In genomic region chr10:84365166-84365865, GRCm38 (mm10) we compare ENCODE assay signal across 17 mouse cellular contexts.
DNase-seq lines count a peak whose midpoint lies in the region; ATAC-seq and TF ChIP-seq lines count a peak whose summit lies in the region.
"Had no signal": no experiment of that assay in that cellular context is flagged by ENCODE, and none has a peak within 500 bp of the region (broad histone marks: within the 10 kb centered on the region; RNA-seq: fewer than 3 reads in every experiment).

No protein-coding gene starts in this region.

- peak; percentile 61 for TF ChIP-seq EP300 in lung, postnatal 0 days (IDR thresholded peaks at IDR 0.05)

- no peaks in the 10 kb centered on the region for H3K9me3 ChIP-seq in kidney, postnatal 0 days (replicated peaks; ENCODE audit: low read length)
- H3K9me3 ChIP-seq in kidney, embryonic 15.5 days (replicated peaks), result no peaks in the 10 kb centered on the region
- H3K9me3 ChIP-seq in lung, postnatal 0 days (ENCODE audit: low read length), result no peaks in the 10 kb centered on the region
- H3K9me3 ChIP-seq: forebrain, embryonic 13.5 days; limb, embryonic 15.5 days; midbrain, embryonic 15.5 days; neural tube, embryonic 12.5 days had no signal

- TF ChIP-seq CTCF in kidney, postnatal 0 days (IDR thresholded peaks at IDR 0.05; ENCODE audit: low read depth), result no peak
- TF ChIP-seq CTCF in lung, postnatal 0 days (IDR thresholded peaks at IDR 0.05), result no peak

- H3K4me2 ChIP-seq in kidney, postnatal 0 days (ENCODE audit: low read length), result no peak overlapping the region
- no peak overlapping the region for H3K4me2 ChIP-seq in kidney, embryonic 15.5 days
- H3K4me2 ChIP-seq in lung, postnatal 0 days (replicated peaks; ENCODE audit: low read depth, low read length), result no peak overlapping the region
- H3K4me2 ChIP-seq: forebrain, embryonic 13.5 days; limb, embryonic 15.5 days; midbrain, embryonic 15.5 days; neural tube, embryonic 12.5 days had no signal

- WGBS in kidney, postnatal 0 days, result 60% methylated on average over 7 of the region's 7 CpGs
- 69% methylated on average over 7 of the region's 7 CpGs for WGBS in kidney, embryonic 15.5 days
- WGBS in lung, postnatal 0 days, result 34% methylated on average over 7 of the region's 7 CpGs

- DNase-seq in adrenal gland, adult (ENCODE audit: inconsistent age in 2 of 2, low spot score in 1 of 2), result peak; percentile 32 to 72
- DNase-seq in adrenal gland, postnatal 25 days, result no peak
- DNase-seq in kidney, postnatal 0 days (ENCODE audit: low spot score), result peak; percentile 38
- DNase-seq in adrenal gland, postnatal 14 days, result peak; percentile 37
- DNase-seq in lung, postnatal 0 days (ENCODE audit: low spot score), result peak; percentile 92
- no peak for DNase-seq in right cerebral cortex, adult 2 months (ENCODE audit: low spot score in 2 of 2)
- no peak for DNase-seq in layer of hippocampus, postnatal 10 days (ENCODE audit: low spot score in 2 of 2)
- DNase-seq: cerebellum, adult 2 months; heart, postnatal 36 days; thymus, postnatal 14 days had no signal

- H3K36me3 ChIP-seq in kidney, postnatal 0 days (ENCODE audit: insufficient read depth, low read length), result no peaks in the 10 kb centered on the region
- H3K36me3 ChIP-seq in kidney, embryonic 15.5 days, result no peaks in the 10 kb centered on the region
- no peaks in the 10 kb centered on the region for H3K36me3 ChIP-seq in lung, postnatal 0 days (ENCODE audit: insufficient read depth, low read length)
- H3K36me3 ChIP-seq: midbrain, embryonic 15.5 days had no signal

- no peak for ATAC-seq in kidney, postnatal 0 days (replicated peaks; ENCODE audit: low FRiP score, low read depth)
- ATAC-seq in kidney, embryonic 15.5 days (replicated peaks; ENCODE audit: low FRiP score), result no peak
- ATAC-seq in lung, postnatal 0 days, result peak; percentile 90
- ATAC-seq: forebrain, embryonic 13.5 days; hindbrain, postnatal 0 days; midbrain, embryonic 15.5 days had no signal

- H3K9ac ChIP-seq in kidney, postnatal 0 days (ENCODE audit: low read depth, low read length), result no peak overlapping the region
- no peak overlapping the region for H3K9ac ChIP-seq in kidney, embryonic 15.5 days
- no peak overlapping the region for H3K9ac ChIP-seq in lung, postnatal 0 days (replicated peaks; ENCODE audit: low read depth)
- H3K9ac ChIP-seq: forebrain, embryonic 13.5 days; limb, embryonic 15.5 days; midbrain, embryonic 15.5 days; neural tube, embryonic 12.5 days had no signal

- H3K27ac ChIP-seq in kidney, postnatal 0 days, result no peak overlapping the region
- H3K27ac ChIP-seq in kidney, embryonic 15.5 days, result no peak overlapping the region
- H3K27ac ChIP-seq in lung, postnatal 0 days (ENCODE audit: low read length), result peak overlapping the region; percentile 64
- H3K27ac ChIP-seq: forebrain, embryonic 13.5 days; hindbrain, postnatal 0 days; limb, embryonic 15.5 days; macrophage; midbrain, embryonic 15.5 days; neural tube, embryonic 12.5 days had no signal

- H3K4me1 ChIP-seq in kidney, postnatal 0 days (replicated peaks; ENCODE audit: insufficient read depth, low read length), result no peaks in the 10 kb centered on the region
- no peaks in the 10 kb centered on the region for H3K4me1 ChIP-seq in kidney, embryonic 15.5 days
- H3K4me1 ChIP-seq in lung, postnatal 0 days (ENCODE audit: insufficient read depth, low read depth, low read length), result peaks cover 5% of the 10 kb centered on the region
- H3K4me1 ChIP-seq: forebrain, embryonic 13.5 days; midbrain, embryonic 15.5 days; neural tube, embryonic 12.5 days had no signal

- H3K4me3 ChIP-seq in kidney, postnatal 0 days (replicated peaks; ENCODE audit: low read depth, low read length), result no peak overlapping the region
- H3K4me3 ChIP-seq in kidney, embryonic 15.5 days (replicated peaks), result no peak overlapping the region
- H3K4me3 ChIP-seq in lung, postnatal 0 days (ENCODE audit: low read depth, low read length), result no peak overlapping the region
- H3K4me3 ChIP-seq: forebrain, embryonic 13.5 days; limb, embryonic 15.5 days; midbrain, embryonic 15.5 days; neural tube, embryonic 12.5 days had no signal

- H3K27me3 ChIP-seq in kidney, postnatal 0 days (ENCODE audit: insufficient read depth, low read length), result no peaks in the 10 kb centered on the region
- H3K27me3 ChIP-seq in kidney, embryonic 15.5 days, result no peaks in the 10 kb centered on the region
- H3K27me3 ChIP-seq in lung, postnatal 0 days (replicated peaks; ENCODE audit: insufficient read depth, low read length), result no peaks in the 10 kb centered on the region
- H3K27me3 ChIP-seq: forebrain, embryonic 13.5 days; limb, embryonic 15.5 days; midbrain, embryonic 15.5 days; neural tube, embryonic 12.5 days had no signal

Comparison
In these comparisons a context has a peak if more than half of its experiments do, and no peak if none do; other contexts are left out.
1. DNase-seq: peak in adrenal gland, adult (2 of 2), kidney, postnatal 0 days (single experiment), adrenal gland, postnatal 14 days (single experiment) and lung, postnatal 0 days (single experiment); none in adrenal gland, postnatal 25 days (single experiment), right cerebral cortex, adult 2 months (0 of 2) and layer of hippocampus, postnatal 10 days (0 of 2).